Mouse (Mus musculus) spleen, adult 2 months (tissue): Measurements from ENCODE around the gene Ulk4.

ENCODE experiments used
- CTCF ChIP-seq: fragments of 200-500 bp; IDR thresholded peaks from 2 replicates; pipeline ENCODE4 v1.5.1; 2011; ENCODE audit warnings: mild to moderate bottlenecking, inconsistent platforms; ENCODE audit not compliant: insufficient read depth, insufficient read length, insufficient replicate concordance; ENCODE audit errors: extremely low read depth
- POLR2A ChIP-seq: fragments of 200-500 bp; IDR thresholded peaks from 2 replicates; pipeline ENCODE4 v1.6.1; 2011; ENCODE audit warnings: low read depth, low read length, inconsistent platforms

DNA sequence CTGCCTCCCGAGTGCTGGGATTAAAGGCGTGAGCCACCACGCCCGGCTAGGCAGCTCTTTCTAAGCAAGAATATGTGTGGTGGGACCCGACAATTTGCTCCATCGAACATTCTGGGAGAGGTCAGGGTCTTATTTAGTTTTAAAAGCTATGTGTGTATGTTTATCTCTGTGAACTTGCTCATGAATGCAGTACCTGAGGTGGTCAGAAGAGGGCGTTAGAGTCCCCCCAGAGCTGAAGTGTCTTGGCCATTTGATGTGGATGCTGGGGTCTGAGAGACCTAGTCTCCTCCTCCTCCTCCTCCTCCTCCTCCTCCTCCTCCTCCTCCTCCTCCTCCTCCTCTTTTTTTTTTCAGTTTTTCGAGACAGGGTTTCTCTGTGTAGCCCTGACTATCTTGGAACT is 25.5 kb upstream of the Ulk4 start:
- TF ChIP-seq CTCF (no peak), POLR2A (no peak)
